Mouse (Mus musculus): ENCODE measurements around the gene Me1.

Me1 gene

GRCm38 (mm10) chr9:86658347-86658746 lies 37.4 kb downstream of the Me1 start:
- DNase-seq (ENCODE audit: low read depth) = no peak

- DNase-seq (ENCODE audit: low read depth) = no peak
Observed at GRCm38 (mm10) chr9:86652194-86652593, 43.6 kb downstream of the Me1 start.

- DNase-seq (ENCODE audit: low read depth) = no peak
Observed at GRCm38 (mm10) chr9:86651254-86651653, 44.5 kb downstream of the Me1 start.

- DNase-seq (ENCODE audit: low read depth) = no peak
Observed at GRCm38 (mm10) chr9:86650822-86651221, 44.9 kb downstream of the Me1 start.

- no peak for DNase-seq (ENCODE audit: low read depth)
Observed at GRCm38 (mm10) chr9:86647931-86648550, 47.7 kb downstream of the Me1 start.

GRCm38 (mm10) chr9:86646807-86647206 lies 48.9 kb downstream of the Me1 start:
- no peak for DNase-seq (ENCODE audit: low read depth)

GRCm38 (mm10) chr9:86643497-86643896 lies 52.3 kb downstream of the Me1 start:
- no peak for DNase-seq (ENCODE audit: low read depth)

GRCm38 (mm10) chr9:86638771-86639170 lies 57.0 kb downstream of the Me1 start:
- no peak for DNase-seq (ENCODE audit: low read depth)

GRCm38 (mm10) chr9:86631153-86631552 lies 64.6 kb downstream of the Me1 start:
- peak; percentile 5 for DNase-seq (ENCODE audit: low read depth)

GRCm38 (mm10) chr9:86630352-86630931 lies 65.3 kb downstream of the Me1 start:
- no peak for DNase-seq (ENCODE audit: low read depth)

- DNase-seq (ENCODE audit: low read depth) = no peak
Observed at GRCm38 (mm10) chr9:86629379-86629778, 66.4 kb downstream of the Me1 start.

GRCm38 (mm10) chr9:86627745-86628496 lies 67.8 kb downstream of the Me1 start:
- DNase-seq (ENCODE audit: low read depth) = no peak

- DNase-seq (ENCODE audit: low read depth) = no peak
Observed at GRCm38 (mm10) chr9:86626906-86627305, 68.8 kb downstream of the Me1 start.

GRCm38 (mm10) chr9:86624781-86625180 lies 71.0 kb downstream of the Me1 start:
- peak; percentile 6 for DNase-seq (ENCODE audit: low read depth)

- peak; percentile 20 for DNase-seq (ENCODE audit: low read depth)
Observed at GRCm38 (mm10) chr9:86624039-86624438, 71.7 kb downstream of the Me1 start.

GRCm38 (mm10) chr9:86622062-86622461 lies 73.7 kb downstream of the Me1 start:
- DNase-seq (ENCODE audit: low read depth) = no peak

- no peak for DNase-seq (ENCODE audit: low read depth)
Observed at GRCm38 (mm10) chr9:86619341-86620139, 76.2 kb downstream of the Me1 start.

GRCm38 (mm10) chr9:86617837-86618492 lies 77.8 kb downstream of the Me1 start:
- no peak for DNase-seq (ENCODE audit: low read depth)

- DNase-seq (ENCODE audit: low read depth) = no peak
Observed at GRCm38 (mm10) chr9:86615765-86616164, 80.0 kb downstream of the Me1 start.

GRCm38 (mm10) chr9:86612091-86612490 lies 83.7 kb downstream of the Me1 start:
- DNase-seq (ENCODE audit: low read depth) = no peak

- DNase-seq (ENCODE audit: low read depth) = no peak
Observed at GRCm38 (mm10) chr9:86605776-86606175, 90.0 kb downstream of the Me1 start.

GRCm38 (mm10) chr9:86599723-86600303 lies 95.9 kb downstream of the Me1 start:
- DNase-seq (ENCODE audit: low read depth) = no peak

All from c-Kit-positive CD71-negative TER-119-negative erythroid progenitor cells, embryonic 14.5 days (primary cell).